Mouse (Mus musculus): ENCODE results near the gene Rybp. TPM values are rescaled to one million over a fixed set of nuclear protein-coding genes. Genes with fewer than 3 reads are reported as not detected.

Gene Rybp
- polyA plus RNA-seq, 1 experiment from 2014 or later, result 12.7 TPM

GRCm38 (mm10) chr6:100190803-100191559 is 96.3 kb downstream of the Rybp start:
- DNase-seq (ENCODE audit: low spot score) (no peak), ATAC-seq (ENCODE audit: low FRiP score, low TSS enrichment) (no peak)
- Histone ChIP-seq H3K9me3 (ENCODE audit: control insufficient read depth, low read length) (no peaks in the 10 kb centered on the region), H3K4me2 (replicated peaks; ENCODE audit: low read depth) (no peak overlapping the region), H3K27ac (replicated peaks) (no peak overlapping the region), H3K27me3 (ENCODE audit: control insufficient read depth, insufficient read depth, low read length) (no peaks in the 10 kb centered on the region; the same call in 1 of the 2 replicates), H3K36me3 (ENCODE audit: control insufficient read depth, insufficient read depth, low read length) (no peaks in the 10 kb centered on the region), H3K4me1 (replicated peaks; ENCODE audit: control insufficient read depth, insufficient read depth) (peaks cover 14% of the 10 kb centered on the region; the same call in 1 of the 2 replicates), H3K4me3 (ENCODE audit: low read depth, low read length) (no peak overlapping the region), H3K9ac (ENCODE audit: low read length) (no peak overlapping the region)
- TF ChIP-seq CTCF (IDR thresholded peaks at IDR 0.05; ENCODE audit: low read depth) (no peak), EP300 (optimal IDR thresholded peaks at IDR 0.05) (no peak)
- 82% methylated on average over 15 of the region's 15 CpGs for WGBS

GRCm38 (mm10) chr6:100190310-100190709 is 97.0 kb downstream of the Rybp start:
- Histone ChIP-seq H3K36me3 (ENCODE audit: control insufficient read depth, insufficient read depth, low read length) (no peaks in the 10 kb centered on the region), H3K9me3 (ENCODE audit: control insufficient read depth, low read length) (no peaks in the 10 kb centered on the region), H3K9ac (ENCODE audit: low read length) (no peak overlapping the region), H3K27ac (replicated peaks) (no peak overlapping the region), H3K4me2 (replicated peaks; ENCODE audit: low read depth) (no peak overlapping the region), H3K4me1 (replicated peaks; ENCODE audit: control insufficient read depth, insufficient read depth) (peaks cover 8% of the 10 kb centered on the region; the same call in 1 of the 2 replicates), H3K27me3 (ENCODE audit: control insufficient read depth, insufficient read depth, low read length) (no peaks in the 10 kb centered on the region; the same call in 1 of the 2 replicates), H3K4me3 (ENCODE audit: low read depth, low read length) (no peak overlapping the region)
- TF ChIP-seq CTCF (IDR thresholded peaks at IDR 0.05; ENCODE audit: low read depth) (no peak), EP300 (optimal IDR thresholded peaks at IDR 0.05) (no peak)
- WGBS, result 74% methylated on average over 10 of the region's 10 CpGs
- no peak for DNase-seq (ENCODE audit: low spot score)
- ATAC-seq (ENCODE audit: low FRiP score, low TSS enrichment), result no peak

- Histone ChIP-seq H3K9me3 (ENCODE audit: control insufficient read depth, low read length) (no peaks in the 10 kb centered on the region), H3K4me3 (ENCODE audit: low read depth, low read length) (no peak overlapping the region), H3K4me1 (replicated peaks; ENCODE audit: control insufficient read depth, insufficient read depth) (no peaks in the 10 kb centered on the region), H3K9ac (ENCODE audit: low read length) (no peak overlapping the region), H3K27me3 (ENCODE audit: control insufficient read depth, insufficient read depth, low read length) (no peaks in the 10 kb centered on the region; the same call in 1 of the 2 replicates), H3K4me2 (replicated peaks; ENCODE audit: low read depth) (no peak overlapping the region), H3K27ac (replicated peaks) (no peak overlapping the region), H3K36me3 (ENCODE audit: control insufficient read depth, insufficient read depth, low read length) (no peaks in the 10 kb centered on the region)
- ATAC-seq (ENCODE audit: low FRiP score, low TSS enrichment), result no peak
- WGBS, result 49% methylated on average over 7 of the region's 7 CpGs
- DNase-seq (ENCODE audit: low spot score), result no peak
- TF ChIP-seq EP300 (optimal IDR thresholded peaks at IDR 0.05) (no peak), CTCF (IDR thresholded peaks at IDR 0.05; ENCODE audit: low read depth) (no peak)
These were observed 98.2 kb downstream of the Rybp start for GRCm38 (mm10) chr6:100188883-100189743.

GRCm38 (mm10) chr6:100187821-100188220 is 99.5 kb downstream of the Rybp start:
- Histone ChIP-seq H3K27ac (replicated peaks) (no peak overlapping the region), H3K9me3 (ENCODE audit: control insufficient read depth, low read length) (no peaks in the 10 kb centered on the region), H3K9ac (ENCODE audit: low read length) (no peak overlapping the region), H3K4me1 (replicated peaks; ENCODE audit: control insufficient read depth, insufficient read depth) (0 out of 2 replicates have a peak, but pooled peaks cover 2% of the 10 kb centered on the region), H3K4me2 (replicated peaks; ENCODE audit: low read depth) (no peak overlapping the region), H3K36me3 (ENCODE audit: control insufficient read depth, insufficient read depth, low read length) (no peaks in the 10 kb centered on the region), H3K27me3 (ENCODE audit: control insufficient read depth, insufficient read depth, low read length) (no peaks in the 10 kb centered on the region; the same call in 1 of the 2 replicates), H3K4me3 (ENCODE audit: low read depth, low read length) (no peak overlapping the region)
- DNase-seq (ENCODE audit: low spot score), result no peak
- no peak for TF ChIP-seq EP300 (optimal IDR thresholded peaks at IDR 0.05)
- TF ChIP-seq CTCF (IDR thresholded peaks at IDR 0.05; ENCODE audit: low read depth), result no peak
- ATAC-seq (ENCODE audit: low FRiP score, low TSS enrichment), result no peak
- WGBS, result 69% methylated on average over 6 of the region's 6 CpGs

GRCm38 (mm10) chr6:100186789-100187188 is 100.5 kb downstream of the Rybp start:
- WGBS, result 74% methylated on average over 11 of the region's 11 CpGs
- ATAC-seq (ENCODE audit: low FRiP score, low TSS enrichment), result no peak
- TF ChIP-seq CTCF (IDR thresholded peaks at IDR 0.05; ENCODE audit: low read depth) (no peak), EP300 (optimal IDR thresholded peaks at IDR 0.05) (no peak)

More at GRCm38 (mm10) chr6:100186789-100187188, 100.5 kb downstream of the Rybp start:
- 0 out of 2 replicates have a peak, but pooled peaks cover 2% of the 10 kb centered on the region for H3K4me1 ChIP-seq (replicated peaks; ENCODE audit: control insufficient read depth, insufficient read depth)
- H3K9me3 ChIP-seq (ENCODE audit: control insufficient read depth, low read length), result no peaks in the 10 kb centered on the region
- DNase-seq (ENCODE audit: low spot score), result no peak
- H3K27ac ChIP-seq (replicated peaks), result no peak overlapping the region
- H3K27me3 ChIP-seq (ENCODE audit: control insufficient read depth, insufficient read depth, low read length), result no peaks in the 10 kb centered on the region; the same call in 1 of the 2 replicates
- H3K9ac ChIP-seq (ENCODE audit: low read length), result no peak overlapping the region
- no peak overlapping the region for H3K4me2 ChIP-seq (replicated peaks; ENCODE audit: low read depth)
- no peaks in the 10 kb centered on the region for H3K36me3 ChIP-seq (ENCODE audit: control insufficient read depth, insufficient read depth, low read length)
- H3K4me3 ChIP-seq (ENCODE audit: low read depth, low read length), result no peak overlapping the region
